Mouse (Mus musculus): ENCODE measurements around the gene Mob3b. TPM values are rescaled to one million over a fixed set of nuclear protein-coding genes. Genes with fewer than 3 reads are reported as not detected.

Gene Mob3b
- total RNA-seq, 2 experiments from 2014 or later = 2.8 to 4.0 TPM

DNA sequence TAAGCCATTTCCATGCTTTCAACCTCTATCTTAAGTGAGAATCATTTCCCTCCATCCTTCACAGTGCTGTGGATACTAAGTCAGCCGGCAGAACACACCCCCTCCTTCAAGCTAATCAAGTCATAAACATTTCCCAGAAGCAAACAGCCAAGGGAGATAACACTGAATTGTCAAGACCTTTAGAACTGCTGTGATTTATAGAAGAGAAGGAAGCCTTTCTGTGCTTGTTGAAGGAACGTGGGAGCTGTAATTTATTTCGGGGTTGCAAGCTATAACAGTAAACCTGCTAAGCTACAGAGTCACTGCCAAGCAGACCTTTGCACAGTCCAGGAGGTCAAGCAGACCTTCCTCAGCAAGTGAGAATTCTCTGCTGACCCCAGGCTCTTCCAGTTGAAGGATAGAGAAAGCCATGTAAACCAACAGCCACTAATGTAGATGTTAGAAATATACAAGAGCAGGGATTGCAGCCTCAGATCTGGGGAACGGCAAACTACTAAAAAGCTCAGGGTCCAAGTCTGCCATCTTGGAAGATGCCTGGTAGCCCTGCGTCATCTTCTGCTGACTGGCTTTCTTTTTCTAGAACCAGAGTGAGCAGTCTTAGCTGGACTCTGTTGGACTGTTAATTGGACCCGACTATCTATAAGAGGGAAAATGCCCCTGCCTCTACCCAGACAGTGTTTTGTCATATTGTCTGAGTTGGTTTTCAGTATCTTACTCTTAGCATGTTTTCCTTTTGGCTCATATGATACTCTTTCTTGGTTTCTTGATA, 104.9 kb downstream of the Mob3b start:
- no peak for DNase-seq (ENCODE audit: extremely low spot score in 1 of 2, low spot score in 2 of 2)
- no peak for TF ChIP-seq CTCF (IDR thresholded peaks at IDR 0.05)
- Histone ChIP-seq H3K4me3 (no peak overlapping the region), H3K27ac (no peak overlapping the region)
- intact Hi-C loops (cut with DNase I) = no loop called here

DNA sequence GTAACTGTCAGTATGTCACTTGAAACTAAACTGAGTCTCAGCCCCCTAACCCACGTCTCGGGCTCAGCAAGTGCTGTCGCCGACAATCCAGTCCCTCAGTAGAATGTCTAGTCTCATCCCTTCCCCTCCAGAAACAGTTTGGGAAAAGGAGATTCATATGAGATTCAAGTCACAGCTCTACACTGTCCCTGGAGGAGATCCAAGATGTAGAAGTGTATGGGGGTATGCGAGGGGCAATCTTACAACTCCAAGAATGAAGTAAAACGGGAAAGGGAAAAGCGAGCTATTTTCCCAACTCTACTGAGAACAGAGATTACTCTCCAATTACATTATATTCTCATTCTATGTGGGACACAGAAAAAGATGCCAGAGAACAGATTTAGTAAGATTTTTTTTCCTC, 106.1 kb downstream of the Mob3b start:
- no peak overlapping the region for H3K27ac ChIP-seq
- TF ChIP-seq CTCF (IDR thresholded peaks at IDR 0.05) = no peak
- no peak overlapping the region for H3K4me3 ChIP-seq
- no peak for DNase-seq (ENCODE audit: extremely low spot score in 1 of 2, low spot score in 2 of 2)
- intact Hi-C loops (cut with DNase I) = no loop called here

GRCm38 (mm10) chr4:35049742-35050058, 107.6 kb downstream of the Mob3b start:
- intact Hi-C loops (cut with DNase I) = no loop called here
- TF ChIP-seq CTCF (IDR thresholded peaks at IDR 0.05) = no peak
- Histone ChIP-seq H3K4me3 (no peak overlapping the region), H3K27ac (no peak overlapping the region)
- DNase-seq (ENCODE audit: extremely low spot score in 1 of 2, low spot score in 2 of 2) = no peak

- intact Hi-C loops (cut with DNase I) = no loop called here
- DNase-seq (ENCODE audit: extremely low spot score in 1 of 2, low spot score in 2 of 2) = no peak
- Histone ChIP-seq H3K4me3 (no peak overlapping the region), H3K27ac (no peak overlapping the region)
- no peak for TF ChIP-seq CTCF (IDR thresholded peaks at IDR 0.05)
Measured at GRCm38 (mm10) chr4:35049036-35049741, 108.1 kb downstream of the Mob3b start.

DNA sequence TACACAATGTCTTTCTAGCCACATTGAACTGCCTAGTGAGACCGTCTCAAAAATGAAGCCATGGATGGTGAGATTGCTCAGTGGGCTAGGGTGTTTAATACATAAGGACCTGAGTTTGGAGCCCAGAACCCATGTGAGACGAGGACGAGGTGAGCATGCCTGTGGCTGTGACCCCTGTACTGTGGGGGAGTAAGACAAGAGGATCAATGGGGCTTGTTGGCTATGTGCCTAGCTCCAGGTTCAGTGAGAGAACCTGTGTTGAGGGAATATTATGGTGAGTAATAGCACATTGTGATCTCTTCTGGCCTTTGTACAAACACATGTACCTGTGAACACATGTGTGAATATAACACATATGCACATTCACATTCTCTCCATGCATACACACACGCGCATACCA, 116.4 kb downstream of the Mob3b start:
- intact Hi-C loops (cut with DNase I) = no loop called here
- Histone ChIP-seq H3K4me3 (no peak overlapping the region), H3K27ac (no peak overlapping the region)
- no peak for TF ChIP-seq CTCF (IDR thresholded peaks at IDR 0.05)
- DNase-seq (ENCODE audit: extremely low spot score in 1 of 2, low spot score in 2 of 2) = no peak

DNA sequence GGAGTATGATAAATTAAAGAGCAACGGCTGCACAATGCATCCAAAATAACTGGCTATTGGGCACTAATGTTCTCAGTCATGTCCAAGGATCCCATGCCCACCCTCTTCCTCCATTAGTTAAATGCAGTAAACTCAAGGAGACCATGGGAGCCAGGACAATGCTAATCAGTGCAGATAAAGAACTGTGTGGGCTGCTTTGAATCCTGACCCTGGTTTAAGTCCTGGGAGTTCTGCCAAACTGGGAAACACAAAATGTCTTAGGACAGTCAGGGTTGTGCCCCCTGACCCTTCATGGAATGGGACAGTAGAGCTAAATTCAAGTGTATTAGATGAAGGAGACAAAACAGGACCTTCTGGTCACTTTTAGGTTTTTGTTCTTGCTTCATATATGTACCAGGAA, 117.0 kb downstream of the Mob3b start:
- no peak for TF ChIP-seq CTCF (IDR thresholded peaks at IDR 0.05)
- intact Hi-C loops (cut with DNase I) = no loop called here
- no peak overlapping the region for H3K27ac ChIP-seq
- no peak overlapping the region for H3K4me3 ChIP-seq
- DNase-seq (ENCODE audit: extremely low spot score in 1 of 2, low spot score in 2 of 2) = no peak

DNA sequence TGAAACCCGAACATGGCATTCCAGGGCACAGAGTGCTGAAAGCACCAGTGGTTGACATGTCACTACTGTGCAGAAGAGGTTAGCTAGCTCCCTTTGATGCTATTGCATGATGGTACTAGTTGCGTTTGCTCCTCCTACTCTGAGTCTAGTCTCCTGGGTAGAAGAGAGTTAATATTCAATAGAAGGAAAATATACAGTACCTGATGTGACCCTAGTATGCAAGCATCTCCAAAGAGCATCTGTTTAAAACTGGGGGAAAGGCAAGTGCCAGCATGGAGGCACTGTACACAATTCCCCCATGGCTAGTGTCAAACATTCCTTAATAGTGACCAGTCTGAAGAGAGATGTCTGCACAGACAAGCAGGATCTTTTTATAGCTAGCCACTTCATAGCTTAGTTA, 119.5 kb downstream of the Mob3b start:
- no peak for DNase-seq (ENCODE audit: extremely low spot score in 1 of 2, low spot score in 2 of 2)
- TF ChIP-seq CTCF (IDR thresholded peaks at IDR 0.05) = no peak
- no peak overlapping the region for H3K27ac ChIP-seq
- intact Hi-C loops (cut with DNase I) = no loop called here
- H3K4me3 ChIP-seq = no peak overlapping the region

DNA sequence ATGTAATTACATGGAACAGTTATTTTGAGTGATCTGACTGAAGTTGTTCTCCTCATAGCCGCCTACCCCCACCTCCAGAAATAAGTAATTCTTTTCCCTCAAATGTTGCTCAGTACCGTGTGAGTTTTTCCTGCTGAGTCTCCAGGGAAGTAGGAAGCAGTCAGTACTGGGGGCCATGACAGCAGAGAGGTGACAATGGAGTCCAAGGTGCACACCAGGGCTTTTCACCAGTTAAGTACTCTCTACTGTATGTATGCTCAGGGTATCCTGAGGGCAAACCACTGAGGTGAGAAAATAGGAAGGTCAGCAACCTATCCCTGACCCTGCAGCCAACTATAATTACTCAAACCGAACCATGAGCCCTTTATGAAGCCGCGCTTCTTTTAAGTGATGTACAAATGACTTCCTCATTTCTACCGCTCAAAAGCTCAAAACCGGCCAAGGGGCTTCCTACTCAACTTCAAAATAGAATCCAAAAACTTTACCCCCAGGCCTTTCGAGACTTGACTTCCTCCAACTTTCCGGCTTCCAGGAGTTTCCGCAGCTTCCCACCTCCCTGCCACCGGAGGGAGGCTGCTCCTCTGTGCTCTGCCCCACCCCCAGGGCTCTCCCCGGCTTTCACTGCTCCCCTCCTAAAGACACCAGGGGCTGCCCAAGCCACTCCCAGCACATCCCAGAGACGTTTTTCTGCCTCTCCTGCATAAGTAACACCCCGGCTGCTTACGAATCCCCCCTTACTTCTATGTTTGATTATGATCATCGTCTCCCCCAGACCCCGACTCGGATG, 122.6 kb downstream of the Mob3b start:
- TF ChIP-seq CTCF (IDR thresholded peaks at IDR 0.05) = no peak
- H3K27ac ChIP-seq = no peak overlapping the region
- no peak for DNase-seq (ENCODE audit: extremely low spot score in 1 of 2, low spot score in 2 of 2)
- no peak overlapping the region for H3K4me3 ChIP-seq
- intact Hi-C loops (cut with DNase I) = no loop called here

DNA sequence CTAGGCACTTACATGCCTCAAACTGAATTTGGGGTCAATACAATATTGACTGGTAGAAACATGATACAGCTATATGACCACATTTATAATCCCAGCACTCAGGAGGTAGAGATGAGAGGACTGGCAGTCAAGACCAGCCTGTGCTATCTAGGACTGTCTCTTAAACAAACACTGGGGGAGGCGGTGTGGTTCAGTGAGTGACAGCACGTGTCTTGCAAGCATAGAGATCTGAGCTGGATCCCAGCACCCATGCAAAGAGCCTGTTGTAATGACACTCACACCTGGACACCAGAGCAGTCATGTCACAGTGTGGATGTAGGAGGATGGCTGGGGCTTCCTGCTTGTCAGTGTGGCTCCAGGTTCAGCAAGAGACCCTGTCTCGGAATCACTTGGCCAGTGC, 124.5 kb downstream of the Mob3b start:
- DNase-seq (ENCODE audit: extremely low spot score in 1 of 2, low spot score in 2 of 2) = no peak
- no peak overlapping the region for H3K4me3 ChIP-seq
- intact Hi-C loops (cut with DNase I) = no loop called here
- no peak overlapping the region for H3K27ac ChIP-seq
- no peak for TF ChIP-seq CTCF (IDR thresholded peaks at IDR 0.05)

GRCm38 (mm10) chr4:35031623-35032022, 125.7 kb downstream of the Mob3b start:
- TF ChIP-seq CTCF (IDR thresholded peaks at IDR 0.05) = no peak
- intact Hi-C loops (cut with DNase I) = no loop called here
- DNase-seq (ENCODE audit: extremely low spot score in 1 of 2, low spot score in 2 of 2) = no peak

GRCm38 (mm10) chr4:35031141-35031540, 126.1 kb downstream of the Mob3b start:
- Histone ChIP-seq H3K27ac (no peak overlapping the region), H3K4me3 (no peak overlapping the region)
- no peak for DNase-seq (ENCODE audit: extremely low spot score in 1 of 2, low spot score in 2 of 2)
- intact Hi-C loops (cut with DNase I) = no loop called here
- TF ChIP-seq CTCF (IDR thresholded peaks at IDR 0.05) = no peak

More at GRCm38 (mm10) chr4:35031623-35032022, 125.7 kb downstream of the Mob3b start:
- no peak overlapping the region for H3K4me3 ChIP-seq
- no peak overlapping the region for H3K27ac ChIP-seq

- no peak overlapping the region for H3K27ac ChIP-seq
- no peak overlapping the region for H3K4me3 ChIP-seq
- no peak for TF ChIP-seq CTCF (IDR thresholded peaks at IDR 0.05)
- intact Hi-C loops (cut with DNase I) = no loop called here
- no peak for DNase-seq (ENCODE audit: extremely low spot score in 1 of 2, low spot score in 2 of 2)
Measured at GRCm38 (mm10) chr4:35018416-35018815, 138.9 kb downstream of the Mob3b start.
